Mouse (Mus musculus): ENCODE data around the gene Ano6.
A peak's percentile ranks its signal among the peaks of the same experiment; 100 is the strongest.

Ano6 gene

DNA sequence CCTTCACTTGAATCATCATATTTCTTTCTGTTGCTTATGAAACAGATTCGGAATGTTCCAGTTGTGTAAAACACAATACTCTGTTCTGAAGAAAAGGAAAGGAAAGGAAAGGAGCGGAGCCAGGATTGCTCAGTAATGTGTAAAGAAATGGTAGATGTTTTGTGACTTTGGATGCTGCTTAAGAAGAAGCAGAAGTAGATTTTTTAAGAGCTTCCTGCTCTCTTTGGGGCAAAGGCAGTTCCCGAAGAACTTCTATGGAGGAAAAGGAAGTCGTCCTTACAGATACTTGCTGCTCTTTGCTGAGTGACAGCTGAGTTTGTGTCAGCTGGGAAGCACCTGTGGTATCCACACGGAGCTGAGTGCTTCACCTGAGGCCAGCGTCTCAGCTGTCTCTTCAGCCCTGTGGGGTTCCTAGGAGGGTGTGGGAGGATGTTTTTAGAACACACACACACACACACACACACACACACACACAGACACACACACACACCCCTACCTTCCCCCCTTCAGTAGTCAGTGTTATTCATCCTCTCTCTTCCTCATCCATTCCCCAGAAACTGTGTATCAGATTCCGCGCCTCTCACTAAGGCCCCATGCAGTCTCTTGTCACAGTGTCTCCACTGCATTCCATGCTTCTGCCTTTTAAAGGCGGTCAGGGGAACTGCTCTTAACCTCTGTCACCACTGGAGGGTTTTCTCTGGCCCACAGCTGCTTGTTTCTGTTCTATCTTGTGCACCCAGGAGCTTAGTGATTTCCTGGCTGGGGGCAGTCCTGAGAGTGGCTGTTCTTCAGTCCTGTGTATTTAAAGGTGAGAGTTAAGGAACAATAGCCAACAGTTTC is 6.7 kb downstream of the Ano6 start:
- no peak for DNase-seq

DNA sequence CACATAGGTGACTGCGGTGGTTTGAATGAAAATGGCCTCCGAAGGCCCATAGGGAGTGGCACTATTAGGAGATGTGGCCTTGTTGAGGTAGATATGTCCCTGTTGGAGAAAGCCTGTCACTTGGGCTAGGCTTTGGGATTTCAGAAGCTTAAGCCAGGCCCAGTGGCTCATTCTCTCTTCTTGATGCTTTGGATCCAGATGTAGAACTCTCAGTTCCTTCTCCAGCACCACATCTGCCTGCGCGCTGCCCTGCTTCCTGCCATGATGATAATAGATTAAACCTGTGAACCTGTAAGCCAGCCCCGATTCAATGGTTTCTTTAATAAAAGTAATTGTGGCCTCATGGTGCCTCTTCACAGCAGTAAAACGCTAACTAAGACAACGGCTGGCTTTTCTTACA is 7.6 kb downstream of the Ano6 start:
- DNase-seq = no peak

DNA sequence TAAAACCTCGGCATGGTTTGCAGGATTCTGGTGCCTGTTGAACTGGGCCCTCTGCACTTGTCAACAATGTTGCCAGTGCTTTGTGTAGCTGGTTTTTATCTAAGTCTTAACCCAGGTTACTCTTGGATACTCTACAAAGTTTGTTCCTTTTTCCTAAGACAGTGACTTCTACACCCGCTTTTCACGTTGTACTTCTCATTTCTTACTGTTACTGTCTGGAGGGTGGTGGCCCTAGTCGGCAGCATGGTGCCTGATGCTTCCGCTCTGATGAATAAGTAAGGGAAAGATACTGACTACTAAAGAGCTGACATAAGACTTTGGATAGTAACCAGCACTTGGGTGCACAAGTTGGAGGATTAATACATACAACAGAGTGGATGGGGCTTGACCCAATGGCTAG is 9.0 kb downstream of the Ano6 start:
- DNase-seq = no peak

DNA sequence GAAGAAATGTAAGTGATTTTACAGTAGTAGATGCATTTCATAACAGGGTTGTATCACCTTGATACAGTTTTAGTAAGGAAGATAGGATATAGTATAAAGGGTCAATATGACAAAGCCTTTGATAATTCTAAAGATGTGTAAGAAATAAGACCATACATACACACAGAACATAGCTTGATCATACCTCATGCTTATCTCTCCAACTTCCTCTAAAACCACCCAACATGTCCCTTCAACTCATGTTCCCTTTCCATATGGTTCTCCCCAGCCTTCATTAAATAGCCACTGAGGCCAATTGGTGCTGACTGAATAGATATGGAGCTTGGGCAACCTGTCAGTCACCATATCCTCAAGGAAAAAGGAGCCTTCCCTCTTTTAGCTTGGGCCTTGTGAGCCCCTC is 9.4 kb downstream of the Ano6 start:
- DNase-seq = no peak

DNA sequence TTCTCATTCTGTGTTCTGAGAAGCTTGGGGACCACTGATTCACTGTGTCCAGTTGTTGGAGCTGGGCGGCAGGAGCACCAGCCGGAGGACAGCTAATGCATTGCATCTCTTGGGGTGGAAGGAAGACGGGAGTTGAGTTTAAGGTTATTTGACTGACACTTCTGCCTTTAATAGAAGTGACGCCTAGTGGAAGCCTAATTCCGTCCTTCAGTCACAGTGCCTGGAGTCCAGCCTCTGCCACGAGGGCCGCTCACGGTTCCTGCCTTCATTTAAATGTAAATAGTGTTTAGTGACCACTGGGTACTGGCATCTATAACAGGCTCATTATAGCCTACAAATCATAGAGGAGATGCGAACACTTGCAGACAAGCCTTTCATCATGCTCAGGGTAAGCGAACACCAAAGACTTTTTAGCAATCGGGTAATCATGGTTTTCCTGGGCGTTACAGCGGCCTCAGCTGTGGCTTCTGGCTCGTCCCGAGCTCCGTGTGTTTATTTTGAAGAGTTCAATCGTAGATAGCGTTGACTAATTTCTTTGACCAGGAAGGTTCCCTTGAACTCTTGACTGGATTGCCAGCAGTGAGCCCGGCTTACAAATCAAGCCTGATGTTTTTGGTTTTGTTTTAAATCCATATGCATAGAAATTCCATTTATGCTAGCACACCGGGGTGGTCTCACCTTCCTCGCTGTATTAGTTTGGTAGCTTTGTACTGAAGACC is 10.8 kb downstream of the Ano6 start:
- no peak for DNase-seq

DNA sequence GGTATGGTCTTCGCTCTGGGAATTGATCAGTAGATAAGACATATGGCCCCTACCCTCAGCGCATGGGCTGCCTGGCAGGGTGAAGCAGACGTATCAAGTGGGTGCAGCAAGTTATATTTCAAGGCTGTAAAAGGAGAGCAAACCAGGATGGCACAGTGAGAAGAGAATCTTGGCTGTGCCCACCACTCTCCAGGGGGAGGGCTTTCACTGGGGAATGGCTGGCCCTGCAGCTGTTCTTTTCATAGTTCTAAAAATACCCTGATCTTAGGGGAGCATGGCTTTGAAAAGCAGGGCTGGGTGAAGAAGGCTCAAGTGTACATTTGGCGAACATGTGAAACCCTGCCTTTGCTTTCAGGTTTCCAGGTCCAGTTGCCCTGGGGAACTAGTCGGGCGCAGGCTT is 11.5 kb downstream of the Ano6 start:
- no peak for DNase-seq

DNA sequence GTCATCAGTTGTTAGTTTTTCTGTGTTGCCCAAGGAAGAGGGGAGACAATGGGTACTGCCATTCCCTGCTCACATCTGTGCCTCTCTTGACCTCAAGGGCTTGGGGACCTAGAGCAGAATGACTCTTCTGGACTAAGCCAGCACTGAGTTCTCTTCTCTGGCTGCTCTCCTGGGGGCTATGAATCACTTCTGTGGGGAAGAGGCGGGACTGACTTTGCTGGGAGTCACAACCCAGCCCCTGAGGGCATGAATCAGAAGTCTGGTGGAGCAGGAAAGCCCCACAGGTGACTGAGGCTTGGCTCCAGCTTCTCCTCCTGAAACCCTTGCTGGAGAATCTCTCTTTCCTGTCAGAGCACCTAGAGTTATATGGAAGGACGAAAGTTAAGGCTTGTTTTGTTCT is 12.1 kb downstream of the Ano6 start:
- peak; percentile 57 for DNase-seq

DNA sequence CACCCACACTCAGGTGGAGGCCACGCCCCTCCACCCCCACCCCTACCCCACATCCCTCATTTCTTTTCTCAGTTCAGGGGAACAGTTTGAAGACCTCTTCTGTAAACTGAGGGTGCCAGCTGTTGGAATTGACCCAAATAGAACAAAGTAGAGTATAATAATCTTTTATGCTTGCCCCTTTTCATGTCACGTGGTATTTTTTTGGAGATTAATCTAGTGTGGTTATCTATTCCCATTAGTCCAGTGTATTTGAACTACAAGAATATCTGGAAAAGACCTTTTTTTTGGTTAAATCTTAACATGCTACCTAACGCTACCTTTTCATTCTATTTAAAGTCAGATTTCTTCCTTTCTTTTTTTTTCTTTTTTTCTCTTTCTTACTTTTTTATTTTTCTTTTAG is 12.8 kb downstream of the Ano6 start:
- no peak for DNase-seq

DNA sequence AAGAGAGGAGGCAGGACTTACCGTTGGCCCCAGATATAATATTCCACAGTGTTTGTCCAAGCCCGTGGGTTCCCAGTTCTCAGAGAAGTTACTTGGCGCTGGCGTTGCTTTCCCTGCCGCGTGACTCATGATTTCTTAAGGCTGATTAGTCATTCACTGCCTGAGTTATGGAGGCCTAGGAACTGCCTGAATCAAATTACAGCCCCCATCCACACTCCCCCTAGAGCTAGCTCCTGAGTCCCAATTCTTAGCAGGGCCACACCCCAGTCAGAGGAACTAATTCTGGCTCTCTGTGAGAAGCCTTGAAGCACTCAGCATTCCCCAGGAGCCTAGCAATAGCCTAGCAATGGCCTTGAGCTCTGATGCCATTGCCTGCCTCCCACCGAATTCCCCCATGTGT is 13.6 kb downstream of the Ano6 start:
- peak; percentile 65 for DNase-seq

DNA sequence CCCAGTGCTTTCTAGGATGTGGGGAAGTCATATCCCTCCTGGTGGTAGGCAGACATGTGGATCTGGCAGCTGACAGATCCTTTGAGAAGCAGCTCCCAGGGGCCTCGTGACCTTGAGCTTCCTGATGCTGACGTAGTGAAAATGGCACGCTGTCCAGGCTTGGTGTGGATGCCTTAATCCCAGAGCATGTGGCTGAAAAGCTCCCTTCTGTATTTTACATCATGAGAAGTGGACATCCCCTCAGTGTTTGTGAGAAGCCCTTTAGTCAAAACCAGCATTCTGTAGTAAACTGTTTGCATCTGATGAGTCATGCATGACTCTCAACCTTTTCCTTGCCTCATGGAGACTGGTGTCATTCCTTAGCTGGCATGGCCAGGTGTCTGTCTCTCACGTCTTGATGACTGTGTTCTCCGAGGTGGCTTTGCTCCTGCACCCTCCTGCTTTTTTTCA is 14.4 kb downstream of the Ano6 start:
- peak; percentile 63 for DNase-seq

DNA sequence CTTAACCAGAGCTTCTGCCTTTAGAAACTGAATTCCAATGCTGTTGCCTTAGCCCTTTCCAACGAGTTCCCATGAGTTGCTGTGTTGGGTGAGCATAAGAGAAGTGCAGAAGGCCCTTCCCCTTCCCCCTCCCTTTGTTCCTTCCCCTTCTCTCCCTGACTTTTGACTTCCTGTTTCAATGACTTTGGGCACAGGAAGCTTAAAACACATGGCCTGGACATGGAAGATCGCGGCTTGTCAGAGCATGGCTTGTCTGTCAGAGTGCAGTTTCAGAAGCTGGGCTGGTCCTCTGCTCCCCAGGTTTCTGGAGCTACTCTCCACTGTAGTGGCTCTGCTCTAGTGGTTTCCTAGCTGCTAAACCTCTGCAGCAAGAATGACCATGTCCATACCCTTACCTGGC is 17.3 kb downstream of the Ano6 start:
- DNase-seq = no peak

DNA sequence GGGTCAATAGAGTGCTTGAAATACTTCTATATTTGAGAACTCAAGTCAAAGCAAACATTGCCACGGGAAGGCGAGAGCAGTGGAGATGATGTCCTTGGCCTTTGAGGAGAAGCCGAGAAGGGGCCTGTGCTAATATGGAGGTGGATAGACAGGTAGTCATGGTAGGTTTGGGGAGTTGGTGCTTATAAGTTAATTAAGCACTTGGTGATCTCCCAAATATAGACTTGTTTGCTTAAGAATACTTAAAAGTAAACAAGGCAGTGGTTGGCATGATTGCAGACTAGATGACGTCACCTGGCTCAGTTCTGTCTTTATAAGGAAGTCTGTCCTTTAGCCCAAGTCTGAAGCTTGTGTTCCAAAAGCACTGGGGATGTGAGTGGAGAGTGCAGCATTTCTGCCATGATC is 19.7 kb downstream of the Ano6 start:
- DNase-seq = no peak

DNA sequence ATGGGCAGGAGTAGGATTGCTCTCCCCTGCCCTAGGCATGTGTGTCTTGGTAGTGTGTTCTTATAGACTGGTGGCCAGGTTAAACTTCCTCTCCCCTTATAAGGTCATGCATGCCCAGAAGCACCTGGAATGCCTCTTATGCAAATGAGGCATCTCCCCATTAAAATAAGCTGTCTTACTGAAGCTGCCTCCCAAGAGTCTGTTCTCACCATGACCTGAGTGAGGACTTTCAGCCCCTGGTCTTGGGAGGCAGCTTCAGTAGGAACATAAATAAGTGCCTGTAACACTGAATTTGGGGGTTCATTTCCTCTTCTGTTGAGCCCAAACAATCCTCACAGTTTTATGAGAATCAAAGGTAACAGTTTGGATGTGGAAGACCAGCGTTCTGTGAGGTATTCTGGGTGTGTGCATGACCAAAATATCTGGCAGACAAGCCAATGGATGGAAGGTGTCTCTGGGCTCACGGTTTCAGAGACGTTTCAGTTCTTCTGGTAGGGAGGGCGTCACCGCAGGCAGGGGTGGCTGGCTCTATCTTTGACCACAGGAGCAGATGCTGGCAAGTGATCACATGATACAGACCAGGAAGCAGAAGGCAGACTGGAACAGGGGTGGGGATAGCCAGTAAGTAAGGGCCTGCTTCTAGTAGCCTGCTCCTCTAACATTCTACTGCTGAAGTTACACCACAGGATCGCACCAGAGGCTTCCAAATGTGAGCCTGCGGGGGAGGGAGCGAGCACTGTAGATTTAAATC is 22.4 kb downstream of the Ano6 start:
- no peak for DNase-seq

DNA sequence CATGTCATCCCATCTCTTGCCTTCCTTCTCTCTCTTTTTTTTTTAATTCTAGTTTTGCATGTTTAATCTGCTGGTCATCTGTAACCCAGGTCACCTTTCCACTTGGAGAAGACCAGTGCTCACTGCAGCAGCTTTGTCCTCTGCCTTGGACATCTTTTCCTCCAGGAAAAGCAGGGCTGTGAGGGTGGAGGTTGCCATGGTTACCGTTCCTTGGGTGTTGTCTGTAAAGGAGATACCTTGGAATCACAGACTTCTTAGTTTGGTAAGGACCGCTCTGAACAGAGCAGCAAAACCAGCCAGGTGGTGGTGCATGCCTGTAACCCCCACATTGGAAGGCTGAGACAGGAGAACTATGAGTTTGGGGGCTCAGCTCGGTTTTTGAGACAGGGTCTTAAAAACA is 26.9 kb downstream of the Ano6 start:
- no peak for DNase-seq

DNA sequence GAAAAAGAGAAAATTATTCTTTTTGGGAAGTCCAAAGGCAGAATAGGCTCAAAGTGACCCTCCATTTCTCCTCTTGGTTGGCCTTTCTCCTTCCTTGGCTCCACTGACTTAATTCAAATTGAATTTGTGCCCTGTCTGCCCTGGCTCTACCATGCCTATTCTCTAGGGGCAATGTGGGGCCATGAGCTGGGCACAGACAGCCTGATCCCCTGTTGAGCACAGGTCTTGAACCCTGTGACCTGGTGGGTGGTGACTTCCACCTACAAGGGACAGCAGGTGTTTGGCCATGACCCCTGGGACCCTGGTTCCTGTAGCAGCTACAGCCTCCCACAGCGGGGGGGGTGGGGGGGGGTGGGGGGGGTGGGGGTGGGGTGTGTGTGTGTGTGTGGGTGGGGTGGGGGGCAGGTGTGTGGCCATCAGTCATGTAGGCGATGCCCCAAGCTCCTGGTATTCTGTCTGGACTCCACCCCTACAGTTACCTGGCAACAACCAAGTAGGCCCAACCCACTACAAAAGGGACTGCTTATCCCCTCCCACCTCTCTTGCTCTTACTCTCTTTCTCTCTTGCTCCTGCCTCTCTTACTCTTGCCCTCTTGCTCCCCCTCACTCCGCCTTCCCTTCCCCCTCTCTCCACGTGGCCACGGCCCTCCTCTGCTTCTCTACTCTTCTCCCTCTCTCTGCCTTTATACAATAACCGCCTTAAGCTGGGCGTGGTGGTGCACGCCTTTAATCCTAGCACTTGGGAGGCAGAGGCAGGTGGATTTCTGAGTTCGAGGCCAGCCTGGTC is 28.8 kb downstream of the Ano6 start:
- no peak for DNase-seq

DNA sequence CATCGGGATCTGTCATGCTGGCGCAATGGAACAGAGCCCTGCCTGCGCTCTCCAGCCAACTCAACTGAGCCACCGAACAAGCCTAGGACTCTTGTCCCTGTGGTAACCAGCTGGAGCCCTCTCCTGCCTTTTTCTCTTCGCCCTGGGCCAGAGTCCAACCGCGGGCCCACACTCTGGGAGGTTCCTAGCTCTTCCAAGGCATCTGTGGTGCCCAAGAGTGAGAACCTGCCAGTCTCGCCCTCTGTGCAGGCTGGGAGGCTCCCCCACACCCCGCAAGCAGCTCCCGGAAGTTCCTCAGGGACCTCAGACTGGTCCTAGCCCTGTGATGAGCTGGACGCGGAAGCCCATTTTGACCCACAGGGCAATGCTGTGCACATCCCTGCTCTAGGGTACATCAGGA is 29.5 kb downstream of the Ano6 start:
- no peak for DNase-seq

DNA sequence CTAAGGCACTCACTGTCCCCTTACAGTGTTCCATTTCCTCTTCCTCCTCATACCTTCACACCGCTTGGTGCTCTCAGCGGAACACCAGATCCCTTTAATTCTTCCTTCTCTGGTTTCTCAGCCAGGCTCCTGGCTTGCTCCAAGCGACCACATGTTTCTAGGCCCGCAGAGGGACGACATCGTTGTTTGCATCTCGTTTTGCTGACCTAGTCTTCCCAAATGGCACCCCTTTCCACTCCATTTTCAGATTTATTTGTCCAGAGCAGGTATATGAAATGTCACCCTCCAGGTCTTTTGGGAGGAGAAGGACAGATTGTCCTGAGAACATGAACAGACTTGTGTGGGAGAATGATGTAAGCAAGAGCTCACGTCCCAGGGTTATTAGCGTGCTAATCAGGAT is 30.0 kb downstream of the Ano6 start:
- no peak for DNase-seq

DNA sequence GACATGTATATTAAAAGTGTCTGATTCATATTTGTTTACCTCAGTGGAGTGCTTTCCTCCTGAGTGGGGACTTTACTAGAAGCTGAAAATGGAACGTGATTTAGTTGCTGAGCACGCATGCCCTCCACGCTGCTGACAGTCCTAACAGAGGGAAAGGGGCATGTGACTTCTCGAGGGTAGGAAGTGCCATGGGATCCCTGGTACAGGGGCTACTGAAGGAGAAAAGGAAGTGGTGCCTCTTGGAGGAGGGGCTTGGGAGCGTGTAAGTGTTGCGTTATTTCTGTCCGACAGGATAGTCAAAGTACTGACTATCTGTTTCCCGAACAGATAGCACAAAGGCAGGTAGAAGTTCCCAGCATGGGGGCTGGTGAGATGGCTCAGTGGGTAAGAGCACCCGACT is 31.5 kb downstream of the Ano6 start:
- no peak for DNase-seq

DNA sequence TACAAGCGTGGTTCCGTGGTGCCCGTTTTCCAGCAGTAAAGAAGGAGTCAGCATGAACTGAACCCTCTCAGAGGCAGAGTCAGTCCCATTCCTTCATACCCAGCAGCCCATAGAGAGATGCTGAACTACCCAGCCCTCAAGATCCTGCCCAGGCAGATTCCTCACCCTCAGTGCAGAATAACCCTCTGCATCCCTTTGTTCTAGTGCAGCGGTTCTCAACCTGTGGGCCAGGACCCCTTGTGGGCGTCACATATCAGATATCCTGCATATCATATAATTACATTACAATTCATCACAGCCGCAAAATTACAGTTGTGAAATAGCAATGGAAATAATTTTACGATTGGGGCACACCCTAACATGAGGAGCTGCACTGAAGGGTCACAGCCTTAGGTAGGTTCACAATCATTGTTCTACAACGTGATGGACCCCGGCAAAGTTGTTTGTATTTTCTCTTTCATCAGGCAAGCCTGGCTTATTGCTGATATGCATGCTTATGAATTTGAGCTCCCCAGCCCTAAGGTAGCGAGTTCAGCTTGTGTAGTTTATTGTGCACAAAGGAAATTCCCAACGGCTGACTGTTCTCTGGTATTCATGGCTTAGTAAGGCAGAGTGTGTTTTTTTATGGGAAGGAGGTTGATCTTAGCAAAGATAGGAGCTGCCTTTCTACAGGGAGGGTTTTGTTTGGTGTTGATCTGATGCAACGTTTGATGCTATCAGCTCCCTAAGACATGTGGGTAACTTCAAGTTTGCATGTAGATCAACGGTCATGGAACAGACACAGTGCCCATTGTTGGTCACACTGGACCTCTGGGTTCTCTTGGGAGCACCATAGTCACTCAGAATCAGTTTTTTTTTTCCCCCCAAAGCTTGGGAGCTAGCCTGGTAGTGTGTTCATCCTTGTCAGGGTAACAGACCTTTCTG is 33.0 kb downstream of the Ano6 start:
- no peak for DNase-seq

DNA sequence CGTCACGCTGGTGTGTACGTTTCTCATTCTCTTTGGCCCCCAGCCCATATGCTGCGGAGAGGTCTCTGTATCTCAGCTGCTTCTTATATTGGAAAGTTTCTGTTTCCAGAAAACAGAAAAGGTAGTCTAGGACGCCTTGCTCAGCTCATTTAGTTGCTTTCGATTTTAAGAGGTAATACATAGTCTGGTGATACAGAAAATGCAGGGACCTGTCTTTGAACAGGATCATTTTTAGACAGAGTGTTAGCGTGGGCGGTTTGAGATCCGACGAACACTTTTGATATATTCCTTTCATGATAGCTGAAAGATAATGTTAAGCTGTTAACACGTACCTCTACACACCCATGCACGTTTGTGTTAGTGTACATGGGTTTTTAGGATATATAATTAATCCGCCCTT is 35.9 kb downstream of the Ano6 start:
- DNase-seq = no peak

DNA sequence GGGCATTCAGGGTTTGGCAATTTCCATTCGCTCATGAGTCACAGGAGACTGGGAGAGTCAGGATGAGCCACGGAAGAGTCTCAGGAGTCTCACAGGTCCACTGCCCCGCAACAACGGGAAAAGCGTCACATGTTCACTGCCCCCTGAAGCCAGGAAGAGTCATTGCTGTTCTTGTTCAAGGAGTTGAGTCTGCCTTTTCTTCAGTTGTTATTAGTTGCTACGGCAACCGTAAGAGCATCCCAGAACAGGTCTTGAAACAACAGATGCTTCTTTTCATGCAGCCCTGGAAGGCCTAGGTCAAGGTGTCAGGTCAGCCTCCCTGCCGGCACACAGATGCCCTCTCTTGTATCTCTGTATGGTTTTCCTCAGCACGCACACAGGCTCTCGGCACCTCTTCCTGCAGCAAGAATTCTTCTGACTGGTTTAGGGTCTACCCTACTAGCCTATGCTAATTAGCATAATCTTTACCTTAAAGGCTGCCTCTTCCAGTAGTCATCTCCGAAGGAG is 36.9 kb downstream of the Ano6 start:
- DNase-seq = no peak

Data from kidney, postnatal 10 days (tissue).